Mouse (Mus musculus) intestine, embryonic 16.5 days (tissue): ENCODE data around the gene Lce1b. TPM values are rescaled to one million over a fixed set of nuclear protein-coding genes. Genes with fewer than 3 reads are reported as not detected.
A peak's percentile ranks its signal among the peaks of the same experiment; 100 is the strongest.

Experiments used
- ATAC-seq: fragments of 200-750 bp; cut with Nextera tagmentation; 2 replicates; pipeline ENCODE4 v1.8.0; 2017; ENCODE audit warnings: moderate TSS enrichment, moderate library complexity
- H3K27ac ChIP-seq: fragments of 300-500 bp; sonication (generic); 2 replicates; pipeline ENCODE4 v1.5.1; 2014; ENCODE audit warnings: mild to moderate bottlenecking, low read length
- H3K27me3 ChIP-seq: fragments of 300-500 bp; sonication (generic); replicated peaks from 2 replicates; pipeline ENCODE4 v1.6.1; 2014; ENCODE audit warnings: low read length, control low read depth, mixed read lengths; ENCODE audit not compliant: control insufficient read depth, insufficient read depth
- H3K36me3 ChIP-seq: fragments of 300-500 bp; sonication (generic); 2 replicates; pipeline ENCODE4 v1.6.1; 2014; ENCODE audit warnings: low read length, control low read depth; ENCODE audit not compliant: control insufficient read depth, insufficient read depth
- H3K4me1 ChIP-seq: fragments of 300-500 bp; sonication (generic); 2 replicates; pipeline ENCODE4 v1.6.1; 2014; ENCODE audit warnings: low read length, control low read depth, mixed read lengths; ENCODE audit not compliant: control insufficient read depth, insufficient read depth
- H3K4me2 ChIP-seq: fragments of 300-500 bp; sonication (generic); 2 replicates; pipeline ENCODE4 v1.6.1; 2014; ENCODE audit warnings: low read depth, low read length, control low read depth
- H3K4me3 ChIP-seq: fragments of 300-500 bp; sonication (generic); 2 replicates; pipeline ENCODE4 v1.5.1; 2014; ENCODE audit warnings: mild to moderate bottlenecking, low read length
- H3K9ac ChIP-seq: fragments of 300-500 bp; sonication (generic); 2 replicates; pipeline ENCODE4 v1.6.1; 2014; ENCODE audit warnings: low read depth, low read length
- H3K9me3 ChIP-seq: fragments of 300-500 bp; sonication (generic); 2 replicates; pipeline ENCODE4 v1.6.1; 2016; ENCODE audit warnings: low read length, control low read depth; ENCODE audit not compliant: control insufficient read depth
- WGBS: fragments of 180-500 bp; shearing (Covaris S2); extraction: QIAGEN DNeasy Blood & Tissue Kit; methylation state at CpG from one replicate; pipeline ENCODE4 v1.1.7; 2014; 5-methylcytosine and 5-hydroxymethylcytosine counted together
- polyA plus RNA-seq: library from polyadenylated mRNA; unstranded; fragments of >200 nt; fragmentation: Nextera tagmentation; extraction: Ambion mirVana; gene quantifications from 2 replicates; pipeline ENCODE4 v1.2.1, GENCODE M21; 2015

Gene Lce1b
- polyA plus RNA-seq, 1 experiment from 2014 or later = not detected

GRCm38 (mm10) chr3:92637745-92638652 is 18.7 kb downstream of the Lce1b start:
- ATAC-seq = peak; percentile 96
- Histone ChIP-seq H3K4me2 (no peak overlapping the region), H3K4me3 (no peak overlapping the region), H3K27me3 (no peaks in the 10 kb centered on the region), H3K9me3 (no peaks in the 10 kb centered on the region), H3K9ac (no peak overlapping the region), H3K27ac (peak overlapping the region; percentile 23; the same call in 1 of the 2 replicates), H3K36me3 (no peaks in the 10 kb centered on the region), H3K4me1 (no peaks in the 10 kb centered on the region)
- 58% methylated on average over 1 of the region's 1 CpGs for WGBS

DNA sequence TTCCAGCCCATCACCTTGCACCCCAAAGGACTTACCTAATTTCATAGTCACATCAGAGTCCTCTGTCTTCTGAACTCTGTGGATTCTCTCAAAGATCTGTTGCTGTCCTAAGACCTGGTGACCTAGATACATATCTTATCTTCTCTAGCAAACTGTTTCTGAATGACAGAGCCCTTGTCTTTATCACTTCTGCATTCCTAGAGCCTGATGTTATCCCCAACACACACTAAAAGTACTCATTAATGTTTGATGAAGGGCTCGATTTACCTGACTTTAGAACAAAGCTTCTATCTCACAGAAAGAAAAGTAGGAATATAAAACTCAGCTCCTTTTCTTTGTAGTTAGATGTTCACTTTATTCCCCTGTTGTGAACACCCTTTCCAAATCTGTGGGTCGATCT is 35.2 kb downstream of the Lce1b start, which contains the start of gene Lce6a:
Gene Lce6a (minus strand): TSS at position 101 of the 400 bp plus-strand sequence.
- WGBS = 68% methylated on average over 2 of the region's 2 CpGs

GRCm38 (mm10) chr3:92609804-92610203 is 46.9 kb downstream of the Lce1b start:
- Histone ChIP-seq H3K9me3 (no peaks in the 10 kb centered on the region), H3K27me3 (no peaks in the 10 kb centered on the region), H3K9ac (no peak overlapping the region), H3K36me3 (no peaks in the 10 kb centered on the region), H3K4me2 (no peak overlapping the region), H3K4me1 (no peaks in the 10 kb centered on the region), H3K4me3 (no peak overlapping the region), H3K27ac (no peak overlapping the region)
- no peak for ATAC-seq
- 45% methylated on average over 1 of the region's 1 CpGs for WGBS

More for the DNA sequence above, 35.2 kb downstream of the Lce1b start, which contains the start of gene Lce6a:
- H3K9me3 ChIP-seq = no peaks in the 10 kb centered on the region
- no peak within 1 kb of the TSS for H3K4me3 ChIP-seq
- H3K27me3 ChIP-seq = no peaks in the 10 kb centered on the region
- H3K4me1 ChIP-seq = no peaks in the 10 kb centered on the region
- H3K36me3 ChIP-seq = no peaks in the 10 kb centered on the region
- no peak within 1 kb of the TSS for H3K27ac ChIP-seq
- no peak within 1 kb of the TSS for H3K4me2 ChIP-seq
- ATAC-seq = no peak
- H3K9ac ChIP-seq = no peak within 1 kb of the TSS

DNA sequence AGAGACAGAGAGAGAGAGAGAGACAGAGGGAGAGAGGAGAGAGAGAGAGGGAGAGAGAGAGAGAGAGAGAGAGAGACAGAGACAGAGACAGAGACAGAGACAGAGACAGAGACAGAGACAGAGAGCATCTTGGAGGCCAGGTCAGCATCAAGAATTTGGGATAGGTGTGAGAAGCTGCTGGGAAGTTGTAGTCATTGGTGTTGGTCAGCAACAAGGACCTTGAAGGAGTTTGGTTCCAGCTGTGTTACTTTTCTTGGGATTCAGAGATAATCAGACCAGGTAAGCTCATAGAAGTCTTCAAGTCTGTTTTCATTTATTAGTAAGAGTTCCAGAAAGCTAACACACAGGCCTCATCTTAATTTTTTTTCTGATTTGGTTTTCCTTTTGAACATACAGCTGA is 49.3 kb downstream of the Lce1b start, which contains the start of gene 2210017I01Rik:
Gene 2210017I01Rik (minus strand): TSS at position 101 of the 400 bp plus-strand sequence.
- Histone ChIP-seq H3K27me3 (no peaks in the 10 kb centered on the region), H3K36me3 (no peaks in the 10 kb centered on the region), H3K9ac (no peak within 1 kb of the TSS), H3K27ac (no peak within 1 kb of the TSS), H3K4me2 (no peak within 1 kb of the TSS), H3K9me3 (no peaks in the 10 kb centered on the region), H3K4me1 (no peaks in the 10 kb centered on the region), H3K4me3 (no peak within 1 kb of the TSS)
- ATAC-seq = no peak

Other genes with a start within 250 kb of the Lce1b start
- gene Sprr2i, start 248.9 kb downstream of the Lce1b start, polyA plus RNA-seq = not detected in 2 replicates
- not detected in 2 replicates for gene Sprr2j-ps, start 238.8 kb downstream of the Lce1b start, polyA plus RNA-seq
- gene Gm9774, start 227.5 kb downstream of the Lce1b start, polyA plus RNA-seq = 5.4 and 6.0 TPM in 2 replicates
- gene Sprr2k, start 224.3 kb downstream of the Lce1b start, polyA plus RNA-seq = not detected in 2 replicates
- gene Sprr1b, start 218.1 kb downstream of the Lce1b start, polyA plus RNA-seq = 0.22 TPM in 1 of 2 replicates, not detected in the other
- not detected in 2 replicates for gene Sprr3, start 198.2 kb downstream of the Lce1b start, polyA plus RNA-seq
- gene Sprr1a, start 171.0 kb downstream of the Lce1b start, polyA plus RNA-seq = 0.34 and 1.0 TPM in 2 replicates
- gene Sprr4, start 156.4 kb downstream of the Lce1b start, polyA plus RNA-seq = not detected in 2 replicates
- gene 2310046K23Rik, start 122.4 kb downstream of the Lce1b start, polyA plus RNA-seq = not detected in 2 replicates
- 0.13 TPM in 1 of 2 replicates, not detected in the other for gene Ivl, start 83.2 kb downstream of the Lce1b start, polyA plus RNA-seq
- gene Smcp, start 67.9 kb downstream of the Lce1b start, polyA plus RNA-seq = 10.9 and 18.8 TPM in 2 replicates
- gene 2210017I01Rik, start 49.4 kb downstream of the Lce1b start, polyA plus RNA-seq = not detected in 2 replicates
- gene Lce6a, start 35.3 kb downstream of the Lce1b start, polyA plus RNA-seq = not detected in 2 replicates
- not detected in 2 replicates for gene Lce1a1, start 8.6 kb downstream of the Lce1b start, polyA plus RNA-seq
- gene Lce1a2, start 13.4 kb upstream of the Lce1b start, polyA plus RNA-seq = not detected in 2 replicates
- gene Lce1c, start 22.3 kb upstream of the Lce1b start, polyA plus RNA-seq = not detected in 2 replicates
- gene Lce1d, start 30.3 kb upstream of the Lce1b start, polyA plus RNA-seq = not detected in 2 replicates
- gene Lce1e, start 52.1 kb upstream of the Lce1b start, polyA plus RNA-seq = not detected in 2 replicates
- gene Lce1f, start 63.4 kb upstream of the Lce1b start, polyA plus RNA-seq = not detected in 2 replicates
- not detected in 2 replicates for gene Gm38119, start 82.2 kb upstream of the Lce1b start, polyA plus RNA-seq
- gene Lce1g, start 95.4 kb upstream of the Lce1b start, polyA plus RNA-seq = not detected in 2 replicates
- gene Lce1h, start 108.1 kb upstream of the Lce1b start, polyA plus RNA-seq = not detected in 2 replicates
- not detected in 2 replicates for gene Lce1i, start 122.0 kb upstream of the Lce1b start, polyA plus RNA-seq
- not detected in 2 replicates for gene Lce1j, start 133.6 kb upstream of the Lce1b start, polyA plus RNA-seq
- not detected in 2 replicates for gene Lce1k, start 151.0 kb upstream of the Lce1b start, polyA plus RNA-seq
- gene Kprp, start 170.3 kb upstream of the Lce1b start, polyA plus RNA-seq = not detected in 2 replicates
- gene Lce1l, start 194.4 kb upstream of the Lce1b start, polyA plus RNA-seq = not detected in 2 replicates
- not detected in 2 replicates for gene 2310050C09Rik, start 213.3 kb upstream of the Lce1b start, polyA plus RNA-seq